Mouse (Mus musculus) megakaryocyte, embryonic 14.5 days (primary cell): ENCODE results near the gene Anapc16. TPM values are rescaled to one million over a fixed set of nuclear protein-coding genes. Genes with fewer than 3 reads are reported as not detected.

Source experiments
- H3K27me3 ChIP-seq: replicated peaks from 2 replicates; pipeline ENCODE3; 2012; ENCODE audit warnings: inconsistent platforms
- H3K36me3 ChIP-seq: replicated peaks from 2 replicates; pipeline ENCODE3; 2012; ENCODE audit warnings: low read length, inconsistent platforms, mixed read lengths
- H3K4me1 ChIP-seq: 2 replicates; pipeline ENCODE4 v1.6.1; 2012; ENCODE audit warnings: inconsistent platforms
- H3K4me3 ChIP-seq: replicated peaks from 2 replicates; pipeline ENCODE3; 2012; ENCODE audit warnings: moderate library complexity, mild to moderate bottlenecking, inconsistent platforms
- H3K9me3 ChIP-seq: 2 replicates; pipeline ENCODE4 v1.6.1; 2012; ENCODE audit warnings: inconsistent platforms
- FLI1 ChIP-seq: IDR thresholded peaks from 2 replicates; pipeline ENCODE4 v1.6.1; 2012; ENCODE audit warnings: low read length, inconsistent platforms, mixed read lengths
- GATA1 ChIP-seq: IDR thresholded peaks from 3 replicates; pipeline ENCODE4 v1.6.1; 2012; ENCODE audit warnings: mixed read lengths, low read length, inconsistent platforms, borderline replicate concordance
- polyA plus RNA-seq: library from polyadenylated mRNA; stranded (reverse); fragments of >175 nt; gene quantifications from 2 replicates; pipeline ENCODE4 v1.2.3, GENCODE M21; 2012; ENCODE audit warnings: low replicate concordance; ENCODE audit not compliant: insufficient read depth

The Anapc16 gene
- polyA plus RNA-seq, 1 experiment, result 169 TPM

DNA sequence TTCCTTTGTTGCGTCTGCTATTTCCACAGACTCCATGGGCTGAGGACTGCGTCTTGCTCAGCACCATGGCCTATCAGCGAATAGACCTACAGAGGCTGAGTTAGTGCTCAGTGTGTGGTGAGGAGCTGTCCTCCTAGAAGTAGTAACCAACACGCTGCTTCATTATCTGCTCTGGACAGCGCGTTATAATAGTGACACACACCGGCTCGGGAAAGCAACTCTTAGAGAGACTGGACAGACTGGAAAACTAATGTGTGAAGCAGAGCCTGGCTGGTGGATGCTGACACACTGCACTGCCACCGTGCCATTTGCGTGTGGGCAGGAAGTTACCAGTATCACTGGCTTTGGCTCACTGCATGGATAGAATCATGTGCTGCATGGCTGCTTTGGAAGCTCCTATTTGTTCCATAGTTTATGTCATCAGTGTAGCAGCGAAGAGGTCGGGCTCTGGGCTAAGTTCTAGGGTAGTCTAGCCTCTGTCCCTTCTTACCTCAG, 20.5 kb downstream of the Anapc16 start:
- no peaks in the 10 kb centered on the region for H3K27me3 ChIP-seq
- no peaks in the 10 kb centered on the region for H3K9me3 ChIP-seq
- TF ChIP-seq FLI1, result no peak
- no peak for TF ChIP-seq GATA1
- peaks cover 38% of the 10 kb centered on the region for H3K36me3 ChIP-seq
- peaks cover 69% of the 10 kb centered on the region for H3K4me1 ChIP-seq
- peak overlapping the region; percentile 76 for H3K4me3 ChIP-seq

DNA sequence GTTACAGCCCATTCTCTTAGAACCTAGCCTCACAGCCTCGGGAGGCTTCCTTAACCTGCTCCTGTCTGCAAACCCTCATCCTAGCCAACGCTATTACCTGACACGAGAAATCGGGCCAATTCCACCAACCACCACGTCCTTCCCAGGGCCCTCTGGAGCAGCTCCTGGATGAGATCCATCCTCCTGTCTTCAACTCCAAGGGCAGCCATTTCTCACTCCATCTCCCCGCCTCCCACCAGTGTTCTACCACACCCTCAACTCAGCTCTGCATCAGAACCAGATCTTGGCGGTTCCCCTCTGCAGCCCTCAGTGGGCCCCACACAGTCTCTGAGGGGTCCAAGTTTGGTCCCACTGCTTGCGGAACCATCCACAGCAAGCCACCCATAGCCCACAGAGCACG, 21.1 kb downstream of the Anapc16 start:
- Histone ChIP-seq H3K27me3 (no peaks in the 10 kb centered on the region), H3K4me3 (peak overlapping the region; percentile 14), H3K36me3 (peaks cover 32% of the 10 kb centered on the region), H3K4me1 (peaks cover 76% of the 10 kb centered on the region), H3K9me3 (no peaks in the 10 kb centered on the region)
- TF ChIP-seq GATA1 (no peak), FLI1 (no peak)

DNA sequence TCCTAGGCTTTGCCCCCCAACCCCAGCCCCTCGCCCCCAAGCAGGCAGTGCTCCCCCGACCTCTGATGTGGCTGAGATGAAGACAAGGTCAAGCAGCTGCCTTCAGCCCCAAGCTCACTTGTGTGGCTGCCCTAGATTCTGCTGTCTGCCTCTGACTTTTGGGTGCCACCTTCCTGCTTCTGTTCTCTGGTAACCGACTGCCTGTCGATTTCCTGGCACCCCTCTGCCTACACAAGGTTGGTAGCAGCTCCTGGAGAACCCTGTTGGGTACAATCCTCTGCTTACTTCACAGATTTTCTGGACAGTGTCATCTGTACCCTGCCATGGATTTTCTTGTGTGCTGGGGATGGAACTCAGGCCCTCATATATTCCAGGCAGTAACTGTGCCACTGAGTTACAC, 21.6 kb downstream of the Anapc16 start:
- peaks cover 80% of the 10 kb centered on the region for H3K4me1 ChIP-seq
- TF ChIP-seq FLI1 (no peak), GATA1 (no peak)
- H3K4me3 ChIP-seq, result peak overlapping the region; percentile 88
- peaks cover 29% of the 10 kb centered on the region for H3K36me3 ChIP-seq
- H3K27me3 ChIP-seq, result no peaks in the 10 kb centered on the region
- no peaks in the 10 kb centered on the region for H3K9me3 ChIP-seq

DNA sequence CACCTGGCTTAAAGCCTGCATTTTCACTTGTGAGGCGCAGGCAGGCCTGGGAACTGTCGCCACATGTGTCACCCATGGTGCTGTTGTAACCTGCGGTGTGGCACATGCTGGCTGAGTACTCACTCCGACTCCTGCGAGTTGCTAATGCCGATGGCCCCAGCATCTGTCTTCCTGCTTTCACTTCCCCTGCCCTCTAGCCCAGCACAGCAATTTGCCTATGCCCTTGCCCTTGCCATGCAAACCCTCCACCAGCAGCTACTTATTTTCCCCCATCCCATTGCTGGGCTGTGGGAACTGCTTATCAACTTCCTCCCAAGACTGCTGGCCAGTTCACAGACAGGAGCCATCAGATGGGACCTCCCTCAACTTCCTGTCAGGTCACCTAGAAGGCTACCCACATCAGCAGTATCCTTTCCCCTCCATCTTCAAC, 22.1 kb downstream of the Anapc16 start:
- Histone ChIP-seq H3K4me1 (peaks cover 82% of the 10 kb centered on the region), H3K9me3 (no peaks in the 10 kb centered on the region), H3K36me3 (peaks cover 24% of the 10 kb centered on the region), H3K4me3 (peak overlapping the region; percentile 88), H3K27me3 (no peaks in the 10 kb centered on the region)
- TF ChIP-seq GATA1 (peak; percentile 47; the same call in 1 of the 3 replicates), FLI1 (0 out of 2 replicates have a peak, but pooled peaks have one; percentile 24)

GRCm38 (mm10) chr10:59978873-59979743, 23.8 kb downstream of the Anapc16 start:
- peak overlapping the region; percentile 28 for H3K4me3 ChIP-seq

DNA sequence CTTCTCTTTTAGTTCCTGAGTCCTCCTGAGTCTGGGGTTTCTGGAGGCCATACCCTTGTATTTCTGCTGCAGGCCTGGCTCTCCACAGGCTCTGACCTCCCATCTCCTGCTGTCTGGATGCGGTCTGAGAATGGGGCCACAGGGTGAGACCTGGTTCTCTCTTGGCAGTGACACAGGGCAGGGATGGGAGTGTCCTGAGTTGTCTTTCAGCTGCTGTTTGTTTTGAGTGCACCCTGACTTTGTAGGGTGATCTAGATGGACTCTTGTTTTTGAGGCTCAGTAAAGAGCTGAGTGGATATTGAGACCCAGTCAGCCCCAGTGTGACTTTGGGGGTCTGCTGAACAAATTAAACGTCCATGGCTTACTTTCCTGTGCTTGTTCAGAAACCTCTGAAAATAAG, 24.5 kb downstream of the Anapc16 start:
- Histone ChIP-seq H3K27me3 (no peaks in the 10 kb centered on the region), H3K36me3 (peaks cover under 1% of the 10 kb centered on the region), H3K4me3 (no peak overlapping the region), H3K4me1 (peaks cover 93% of the 10 kb centered on the region), H3K9me3 (no peaks in the 10 kb centered on the region)
- TF ChIP-seq FLI1 (no peak), GATA1 (no peak)

More at GRCm38 (mm10) chr10:59978873-59979743, 23.8 kb downstream of the Anapc16 start:
- Histone ChIP-seq H3K36me3 (peaks cover 8% of the 10 kb centered on the region), H3K9me3 (no peaks in the 10 kb centered on the region), H3K4me1 (peaks cover 92% of the 10 kb centered on the region), H3K27me3 (no peaks in the 10 kb centered on the region)
- TF ChIP-seq FLI1 (no peak), GATA1 (no peak)

DNA sequence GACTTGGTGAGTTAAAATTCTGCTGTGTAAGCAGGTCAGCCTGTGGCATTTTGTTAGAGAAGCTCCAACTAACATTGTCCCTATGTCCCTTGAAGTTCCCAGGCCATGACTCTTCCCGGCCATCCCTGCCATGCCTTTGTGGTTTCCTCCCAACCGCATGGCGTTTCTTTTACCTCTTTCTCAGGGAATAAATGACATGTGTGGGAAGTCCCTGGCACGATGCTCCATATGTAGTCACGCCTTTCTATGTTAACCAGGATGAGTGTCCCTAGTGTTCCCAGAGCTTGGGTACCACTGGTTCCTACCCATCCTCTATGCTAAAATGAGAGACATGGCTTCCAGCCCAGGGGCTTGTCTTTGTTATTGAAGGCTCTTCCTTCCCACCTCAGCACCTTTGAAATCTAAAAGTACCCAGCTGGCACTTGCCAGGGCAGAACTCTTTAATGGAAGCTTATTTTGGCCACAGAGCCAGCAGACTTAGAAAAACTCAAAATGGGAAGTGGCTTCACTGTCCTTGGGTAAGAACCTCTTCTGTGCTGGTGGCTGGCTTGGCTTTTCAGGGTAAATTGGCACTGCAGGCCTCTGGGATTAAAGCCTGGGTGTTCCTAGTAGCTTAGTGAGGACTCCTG, 25.1 kb downstream of the Anapc16 start:
- no peak for TF ChIP-seq GATA1
- no peak for TF ChIP-seq FLI1
- H3K9me3 ChIP-seq, result no peaks in the 10 kb centered on the region
- H3K4me1 ChIP-seq, result peaks cover 93% of the 10 kb centered on the region
- H3K4me3 ChIP-seq, result no peak overlapping the region
- no peaks in the 10 kb centered on the region for H3K27me3 ChIP-seq
- H3K36me3 ChIP-seq, result no peaks in the 10 kb centered on the region

DNA sequence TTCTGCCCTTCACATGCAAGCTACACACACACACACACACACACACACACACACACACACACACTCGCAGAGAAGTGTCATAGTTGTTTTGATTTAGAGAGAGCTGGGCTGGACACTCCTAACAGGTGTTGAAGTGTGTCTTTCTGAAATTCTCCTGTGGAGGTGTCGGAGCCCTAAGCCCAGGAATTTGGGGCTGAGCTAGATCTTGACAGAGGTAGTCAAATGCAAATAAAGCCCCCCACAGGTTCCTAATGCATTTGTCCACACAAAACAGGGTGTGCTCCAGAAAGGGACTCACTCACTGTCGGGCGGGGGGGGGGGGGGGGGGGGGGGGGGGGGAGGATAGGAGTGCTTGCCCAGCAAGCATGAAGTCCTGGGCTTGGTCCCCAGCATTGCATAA, 25.8 kb downstream of the Anapc16 start:
- H3K4me3 ChIP-seq, result no peak overlapping the region
- TF ChIP-seq GATA1 (no peak), FLI1 (no peak)
- H3K27me3 ChIP-seq, result no peaks in the 10 kb centered on the region
- H3K4me1 ChIP-seq, result peaks cover 93% of the 10 kb centered on the region
- no peaks in the 10 kb centered on the region for H3K36me3 ChIP-seq
- H3K9me3 ChIP-seq, result no peaks in the 10 kb centered on the region

DNA sequence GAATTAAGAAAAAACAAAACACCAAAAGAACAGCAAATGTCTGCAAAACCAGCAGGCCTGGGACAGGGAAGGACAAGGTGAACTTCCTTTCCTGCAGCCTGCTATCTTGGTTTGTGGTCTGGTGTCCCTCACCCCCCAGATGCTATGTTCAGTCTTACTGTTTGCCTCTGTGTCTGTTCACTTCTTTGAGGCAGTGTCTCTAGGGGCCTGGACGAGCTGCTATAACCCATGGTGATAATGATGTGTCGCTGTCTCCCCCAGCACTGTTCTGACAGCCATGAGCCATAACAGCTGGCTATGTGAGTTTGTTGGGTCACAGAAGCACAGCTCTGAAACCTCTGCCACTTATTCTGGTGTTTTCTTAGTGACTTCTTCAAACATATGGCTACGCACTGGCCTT, 28.1 kb downstream of the Anapc16 start:
- H3K27me3 ChIP-seq, result no peaks in the 10 kb centered on the region
- H3K9me3 ChIP-seq, result no peaks in the 10 kb centered on the region
- H3K36me3 ChIP-seq, result no peaks in the 10 kb centered on the region
- TF ChIP-seq GATA1 (no peak), FLI1 (no peak)
- H3K4me1 ChIP-seq, result peaks cover 91% of the 10 kb centered on the region
- H3K4me3 ChIP-seq, result peak overlapping the region; percentile 70
